Mouse (Mus musculus): ENCODE measurements at regions not wholly inside any gene's neighbourhood (a gene's known extent, or its start where the extent isn't known, plus 50 kb on each side); places are given as distances from the start of the nearest gene placed in this dataset.

GRCm38 (mm10) chr4:105948326-105948725, 158.7 kb downstream of the Gm12728 start:
- no peak overlapping the region for H3K9ac ChIP-seq (replicated peaks)
- H3K4me3 ChIP-seq: no peak overlapping the region
- H3K27ac ChIP-seq (replicated peaks): no peak overlapping the region
- 0 out of 2 replicates have a peak, but pooled peaks cover 2% of the 10 kb centered on the region for H3K4me1 ChIP-seq
- no peaks in the 10 kb centered on the region for H3K36me3 ChIP-seq
- H3K9me3 ChIP-seq: no peaks in the 10 kb centered on the region
- H3K27me3 ChIP-seq: no peaks in the 10 kb centered on the region
- H3K4me2 ChIP-seq (replicated peaks): no peak overlapping the region
- ATAC-seq (replicated peaks): no peak
- WGBS: 91% methylated on average over 5 of the region's 5 CpGs

- Histone ChIP-seq H3K27me3 (no peaks in the 10 kb centered on the region), H3K36me3 (no peaks in the 10 kb centered on the region), H3K27ac (replicated peaks) (no peak overlapping the region), H3K4me1 (no peaks in the 10 kb centered on the region), H3K4me2 (replicated peaks) (no peak overlapping the region), H3K9ac (replicated peaks) (no peak overlapping the region), H3K9me3 (no peaks in the 10 kb centered on the region), H3K4me3 (no peak overlapping the region)
- 83% methylated on average over 3 of the region's 3 CpGs for WGBS
- no peak for ATAC-seq (replicated peaks)
These were observed 162.7 kb downstream of the Gm12728 start for GRCm38 (mm10) chr4:105952406-105952805.

- Histone ChIP-seq H3K36me3 (no peaks in the 10 kb centered on the region), H3K4me3 (no peak overlapping the region), H3K4me1 (no peaks in the 10 kb centered on the region), H3K9ac (replicated peaks) (no peak overlapping the region), H3K27ac (replicated peaks) (no peak overlapping the region), H3K9me3 (no peaks in the 10 kb centered on the region), H3K4me2 (replicated peaks) (no peak overlapping the region), H3K27me3 (no peaks in the 10 kb centered on the region)
- 11% methylated on average over 2 of the region's 2 CpGs for WGBS
- no peak for ATAC-seq (replicated peaks)
These were observed 166.8 kb downstream of the Gm12728 start for GRCm38 (mm10) chr4:105956516-105956915.

- no peak overlapping the region for H3K27ac ChIP-seq (replicated peaks)
- 77% methylated on average over 5 of the region's 5 CpGs for WGBS
- H3K4me3 ChIP-seq: no peak overlapping the region
These were observed 168.7 kb downstream of the Gm12728 start for GRCm38 (mm10) chr4:105958331-105958730.

GRCm38 (mm10) chr4:105961686-105962360, 172.2 kb downstream of the Gm12728 start:
- Histone ChIP-seq H3K4me2 (replicated peaks) (no peak overlapping the region), H3K27ac (replicated peaks) (no peak overlapping the region), H3K9me3 (no peaks in the 10 kb centered on the region), H3K9ac (replicated peaks) (no peak overlapping the region), H3K4me1 (no peaks in the 10 kb centered on the region), H3K4me3 (no peak overlapping the region), H3K27me3 (no peaks in the 10 kb centered on the region), H3K36me3 (no peaks in the 10 kb centered on the region)
- no peak for ATAC-seq (replicated peaks)
- WGBS: 72% methylated on average over 8 of the region's 8 CpGs

More at GRCm38 (mm10) chr4:105958331-105958730, 168.7 kb downstream of the Gm12728 start:
- Histone ChIP-seq H3K27me3 (no peaks in the 10 kb centered on the region), H3K36me3 (no peaks in the 10 kb centered on the region), H3K4me1 (no peaks in the 10 kb centered on the region), H3K9ac (replicated peaks) (no peak overlapping the region), H3K9me3 (no peaks in the 10 kb centered on the region), H3K4me2 (replicated peaks) (no peak overlapping the region)
- no peak for ATAC-seq (replicated peaks)

GRCm38 (mm10) chr4:105962542-105962941, 172.9 kb downstream of the Gm12728 start:
- H3K4me1 ChIP-seq: no peaks in the 10 kb centered on the region
- ATAC-seq (replicated peaks): no peak
- H3K36me3 ChIP-seq: no peaks in the 10 kb centered on the region
- WGBS: 49% methylated on average over 7 of the region's 7 CpGs
- no peak overlapping the region for H3K4me3 ChIP-seq
- H3K9ac ChIP-seq (replicated peaks): no peak overlapping the region
- H3K9me3 ChIP-seq: no peaks in the 10 kb centered on the region
- H3K27me3 ChIP-seq: no peaks in the 10 kb centered on the region
- H3K4me2 ChIP-seq (replicated peaks): no peak overlapping the region
- no peak overlapping the region for H3K27ac ChIP-seq (replicated peaks)

- 31% methylated on average over 4 of the region's 4 CpGs for WGBS
- Histone ChIP-seq H3K9ac (replicated peaks) (no peak overlapping the region), H3K4me3 (no peak overlapping the region), H3K4me2 (replicated peaks) (no peak overlapping the region), H3K27ac (replicated peaks) (no peak overlapping the region), H3K4me1 (no peaks in the 10 kb centered on the region), H3K36me3 (no peaks in the 10 kb centered on the region), H3K27me3 (no peaks in the 10 kb centered on the region), H3K9me3 (no peaks in the 10 kb centered on the region)
- no peak for ATAC-seq (replicated peaks)
These were observed 178.7 kb downstream of the Gm12728 start for GRCm38 (mm10) chr4:105968324-105968723.

- Histone ChIP-seq H3K4me1 (no peaks in the 10 kb centered on the region), H3K9ac (replicated peaks) (no peak overlapping the region), H3K36me3 (no peaks in the 10 kb centered on the region), H3K4me2 (replicated peaks) (no peak overlapping the region), H3K4me3 (no peak overlapping the region), H3K27ac (replicated peaks) (no peak overlapping the region), H3K9me3 (no peaks in the 10 kb centered on the region), H3K27me3 (no peaks in the 10 kb centered on the region)
- no peak for ATAC-seq (replicated peaks)
- 37% methylated on average over 2 of the region's 2 CpGs for WGBS
These were observed 180.0 kb downstream of the Gm12728 start for GRCm38 (mm10) chr4:105969628-105970027.

GRCm38 (mm10) chr4:105970056-105970455, 180.4 kb downstream of the Gm12728 start:
- Histone ChIP-seq H3K4me3 (no peak overlapping the region), H3K9ac (replicated peaks) (no peak overlapping the region), H3K36me3 (no peaks in the 10 kb centered on the region), H3K4me2 (replicated peaks) (no peak overlapping the region), H3K27me3 (no peaks in the 10 kb centered on the region), H3K4me1 (no peaks in the 10 kb centered on the region), H3K27ac (replicated peaks) (no peak overlapping the region), H3K9me3 (no peaks in the 10 kb centered on the region)
- ATAC-seq (replicated peaks): no peak
- WGBS: 72% methylated on average over 3 of the region's 3 CpGs

- no peaks in the 10 kb centered on the region for H3K4me1 ChIP-seq
- H3K27me3 ChIP-seq: no peaks in the 10 kb centered on the region
- no peak overlapping the region for H3K27ac ChIP-seq (replicated peaks)
- H3K4me3 ChIP-seq: no peak overlapping the region
- H3K9ac ChIP-seq (replicated peaks): no peak overlapping the region
- no peak for ATAC-seq (replicated peaks)
- H3K36me3 ChIP-seq: no peaks in the 10 kb centered on the region
- no peak overlapping the region for H3K4me2 ChIP-seq (replicated peaks)
- H3K9me3 ChIP-seq: no peaks in the 10 kb centered on the region
- 83% methylated on average over 3 of the region's 3 CpGs for WGBS
These were observed 183.1 kb downstream of the Gm12728 start for GRCm38 (mm10) chr4:105972736-105973135.

- H3K36me3 ChIP-seq: no peaks in the 10 kb centered on the region
- no peaks in the 10 kb centered on the region for H3K9me3 ChIP-seq
- no peaks in the 10 kb centered on the region for H3K27me3 ChIP-seq
- no peak overlapping the region for H3K27ac ChIP-seq (replicated peaks)
- no peak overlapping the region for H3K4me3 ChIP-seq
- H3K4me1 ChIP-seq: no peaks in the 10 kb centered on the region
- H3K9ac ChIP-seq (replicated peaks): no peak overlapping the region
- ATAC-seq (replicated peaks): no peak
- 88% methylated on average over 6 of the region's 6 CpGs for WGBS
- H3K4me2 ChIP-seq (replicated peaks): no peak overlapping the region
These were observed 184.2 kb downstream of the Gm12728 start for GRCm38 (mm10) chr4:105973769-105974397.

- H3K27me3 ChIP-seq: no peaks in the 10 kb centered on the region
- no peak overlapping the region for H3K27ac ChIP-seq (replicated peaks)
- no peaks in the 10 kb centered on the region for H3K9me3 ChIP-seq
- H3K4me1 ChIP-seq: no peaks in the 10 kb centered on the region
- no peak overlapping the region for H3K4me2 ChIP-seq (replicated peaks)
- H3K4me3 ChIP-seq: no peak overlapping the region
- no peak overlapping the region for H3K9ac ChIP-seq (replicated peaks)
- no peak for ATAC-seq (replicated peaks)
- 52% methylated on average over 4 of the region's 4 CpGs for WGBS
- no peaks in the 10 kb centered on the region for H3K36me3 ChIP-seq
These were observed 185.3 kb downstream of the Gm12728 start for GRCm38 (mm10) chr4:105974948-105975347.

GRCm38 (mm10) chr4:105979048-105979447, 189.4 kb downstream of the Gm12728 start:
- ATAC-seq (replicated peaks): no peak
- H3K9me3 ChIP-seq: no peaks in the 10 kb centered on the region
- no peaks in the 10 kb centered on the region for H3K36me3 ChIP-seq
- no peak overlapping the region for H3K27ac ChIP-seq (replicated peaks)
- WGBS: 94% methylated on average over 5 of the region's 5 CpGs
- no peaks in the 10 kb centered on the region for H3K27me3 ChIP-seq
- no peak overlapping the region for H3K9ac ChIP-seq (replicated peaks)
- H3K4me2 ChIP-seq (replicated peaks): no peak overlapping the region
- H3K4me3 ChIP-seq: no peak overlapping the region
- H3K4me1 ChIP-seq: no peaks in the 10 kb centered on the region

All from forebrain, embryonic 15.5 days (tissue).